8 mouse cellular contexts compared by ENCODE assay signal in genomic region chr5:116895036-116895783, GRCm38 (mm10).
A peak's percentile ranks its signal among the peaks of the same experiment; 100 is the strongest.
DNase-seq lines count a peak whose midpoint lies in the region; ATAC-seq lines count a peak whose summit lies in the region.

No protein-coding gene starts in this region.

- peaks cover 80% of the 10 kb centered on the region for H3K9me3 ChIP-seq in megakaryocyte, embryonic 14.5 days

- no peaks in the 10 kb centered on the region for H3K4me1 ChIP-seq in megakaryocyte, embryonic 14.5 days

- DNase-seq in frontal cortex, postnatal 36 days (ENCODE audit: low spot score in 2 of 2): peak; percentile 72 to 74
- peak; percentile 33 to 77 for DNase-seq in left cerebral cortex, adult 9 months (ENCODE audit: low spot score in 2 of 2)
- DNase-seq in right cerebral cortex, postnatal 25 days: peak; percentile 69
- DNase-seq in ovary, postnatal 14 days (ENCODE audit: low spot score): no peak

- no peaks in the 10 kb centered on the region for H3K36me3 ChIP-seq in megakaryocyte, embryonic 14.5 days (replicated peaks; ENCODE audit: low read length)

- no peaks in the 10 kb centered on the region for H3K27me3 ChIP-seq in megakaryocyte, embryonic 14.5 days (replicated peaks)

- ATAC-seq in megakaryocyte, adult 5-6 weeks (ENCODE audit: poor library complexity, severe bottlenecking): no peak
- ATAC-seq in megakaryocyte progenitor cell, adult 5-6 weeks (replicated peaks; ENCODE audit: poor library complexity): no peak
- no peak for ATAC-seq in granulocyte monocyte progenitor cell, adult 5-6 weeks (replicated peaks; ENCODE audit: poor library complexity, severe bottlenecking)

- H3K4me3 ChIP-seq in megakaryocyte, embryonic 14.5 days (replicated peaks): peak overlapping the region; percentile 50
